Mouse (Mus musculus) CD4-positive naive resting alpha-beta T cell, adult 76 days (primary cell): ENCODE data around the gene Gm1604a. TPM values are rescaled to one million over a fixed set of nuclear protein-coding genes. Genes with fewer than 3 reads are reported as not detected.

Experiments
- total RNA-seq: library from RNA; stranded (reverse); gene quantifications from one replicate; pipeline ENCODE4 v1.2.4, GENCODE M21; 2023

Gene Gm1604a
- not detected for total RNA-seq

DNA sequence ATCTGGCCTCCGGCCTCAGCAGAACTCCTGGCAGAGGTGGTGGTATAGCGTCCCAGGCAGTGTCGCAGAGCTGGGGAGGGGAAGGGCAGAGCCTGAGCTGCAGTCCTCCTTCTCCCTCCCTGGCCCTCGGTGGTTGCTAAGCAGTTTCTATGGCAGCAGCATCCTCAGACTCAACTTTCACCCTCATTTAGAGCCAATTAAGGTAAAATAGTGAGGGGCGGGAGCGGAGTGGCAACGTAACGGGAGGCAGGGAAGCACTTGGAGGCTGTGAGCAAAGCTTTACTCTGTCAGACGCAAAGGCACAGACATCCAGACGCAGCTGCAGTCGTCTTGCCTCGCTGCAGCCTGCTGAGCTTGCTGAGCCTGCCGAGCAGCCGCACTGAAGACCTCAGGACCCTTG, at the start of gene Gm1604a:
Gene Gm1604a (plus strand): TSS at position 312 of the 400 bp plus-strand sequence.

DNA sequence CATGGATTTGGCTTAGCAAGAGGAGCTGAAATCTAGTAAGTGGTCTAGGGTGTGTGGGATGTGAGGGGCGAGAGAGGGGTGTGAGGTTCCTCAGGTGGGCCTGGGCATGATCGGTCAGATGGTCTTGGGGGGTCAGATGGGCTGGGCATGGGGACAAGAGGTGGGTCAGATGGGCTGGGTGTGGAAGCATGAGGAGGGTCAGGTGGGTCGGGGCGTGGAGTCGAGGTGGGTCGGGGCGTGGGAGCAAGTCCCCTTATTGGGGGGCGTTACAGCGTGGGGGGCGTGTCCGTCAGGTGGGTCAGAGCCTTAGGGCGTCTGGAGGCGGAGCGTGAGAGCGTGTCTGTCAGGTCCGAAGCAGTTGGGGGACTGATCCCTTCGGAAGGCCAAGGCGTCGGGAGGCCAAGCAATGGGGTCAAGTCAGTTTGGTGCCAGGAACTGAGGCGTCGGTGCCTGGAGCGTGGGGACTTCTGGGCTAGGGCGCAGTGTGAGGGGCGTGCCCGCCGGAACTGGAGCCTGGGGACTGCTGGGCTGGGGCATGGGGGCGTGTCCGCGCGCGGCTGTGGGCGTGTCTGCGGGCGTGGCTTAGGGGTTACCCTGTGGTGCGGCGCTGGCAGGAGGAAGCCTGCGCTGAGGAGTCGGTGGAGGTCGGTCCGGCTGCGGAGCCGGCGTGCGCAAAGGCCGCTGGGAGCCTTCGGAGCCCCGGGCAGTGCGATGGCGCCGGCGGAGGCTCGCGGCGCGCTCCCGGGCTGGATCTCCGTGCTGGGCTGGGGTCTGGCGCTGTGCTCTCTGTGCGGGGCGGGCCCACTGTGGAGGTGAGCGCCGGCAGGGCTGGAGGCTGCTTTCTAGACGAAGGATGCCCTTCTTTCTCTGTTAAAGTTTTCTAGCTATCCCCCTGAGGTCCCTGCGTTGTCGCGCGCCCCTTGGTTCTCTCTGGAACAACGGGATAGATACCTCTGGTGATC, 46.8 kb upstream of the Gm1604a start, which contains the start of gene Gm49721:
Gene Gm49721 (plus strand): TSS at position 618 of the 962 bp plus-strand sequence.

Other genes with a start within 250 kb of the Gm1604a start
- gene Ezr, start 242.8 kb upstream of the Gm1604a start, total RNA-seq = 403 TPM
- 4.7 TPM for gene Rsph3b, start 76.9 kb upstream of the Gm1604a start, total RNA-seq
- gene Tagap1, start 64.4 kb upstream of the Gm1604a start, total RNA-seq = 77.5 TPM
- 269 TPM for gene Rnaset2b, start 54.9 kb upstream of the Gm1604a start, total RNA-seq
- 1.7 TPM for gene Gm49721, start 46.7 kb upstream of the Gm1604a start, total RNA-seq
- gene Rps6ka2, start 144.5 kb downstream of the Gm1604a start, total RNA-seq = 8.3 TPM